In the genomic region with DNA sequence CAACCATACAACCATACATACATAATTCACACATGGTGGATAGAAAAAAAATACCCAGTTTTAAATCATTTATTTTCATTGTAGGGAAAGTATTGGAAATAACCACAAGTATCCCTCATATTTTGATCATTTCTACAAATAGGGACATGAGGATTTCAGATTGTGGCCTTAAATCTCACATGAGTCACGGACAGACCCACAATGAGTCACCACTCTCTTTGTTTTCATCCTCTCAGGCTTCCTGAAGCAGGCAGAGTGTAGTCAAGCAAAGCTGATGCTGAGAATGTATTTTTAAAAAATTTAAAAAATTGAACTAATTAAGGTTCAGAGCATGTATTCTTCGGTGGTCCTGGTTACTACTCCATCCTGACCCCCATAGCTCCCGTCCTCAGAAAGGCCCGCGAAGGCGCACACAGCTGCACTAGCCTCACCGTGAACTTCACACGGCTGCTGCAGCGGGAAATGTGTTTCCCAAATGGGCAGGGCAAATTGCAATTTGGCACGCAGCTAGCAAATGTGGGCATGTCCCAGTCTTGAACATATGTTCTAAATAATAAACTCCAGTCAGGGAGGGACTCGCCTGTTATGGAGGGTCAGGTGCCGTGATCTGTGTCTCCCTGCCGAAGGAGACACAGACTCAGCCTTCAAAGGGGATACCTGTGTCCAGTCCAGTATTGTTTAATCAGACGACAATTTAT, we compare ENCODE assay signal across 14 mouse cellular contexts.
A peak's percentile ranks its signal among the peaks of the same experiment; 100 is the strongest.
DNase-seq lines count a peak whose midpoint lies in the region; ATAC-seq and TF ChIP-seq lines count a peak whose summit lies in the region.
"Had no signal": no experiment of that assay in that cellular context is flagged by ENCODE, and none has a peak within 500 bp of the region (broad histone marks: within the 10 kb centered on the region; RNA-seq: fewer than 3 reads in every experiment).

No protein-coding gene starts in this region.

- H3K4me1 ChIP-seq in limb, embryonic 14.5 days (ENCODE audit: control insufficient read depth, insufficient read depth, low read length): 0 out of 2 replicates have a peak, but pooled peaks cover 5% of the 10 kb centered on the region
- H3K4me1 ChIP-seq: lung, embryonic 15.5 days had no signal

- no peak for TF ChIP-seq CTCF in brain, embryonic 14.5 days (IDR thresholded peaks at IDR 0.05; ENCODE audit: borderline replicate concordance, extremely low read depth, insufficient read depth, insufficient read length)

- H3K27me3 ChIP-seq in limb, embryonic 14.5 days (ENCODE audit: control insufficient read depth, insufficient read depth, low read length): no peaks in the 10 kb centered on the region
- H3K27me3 ChIP-seq: heart, embryonic 15.5 days; lung, embryonic 15.5 days had no signal

- H3K27ac ChIP-seq in limb, embryonic 14.5 days (replicated peaks; ENCODE audit: low read depth, low read length): no peak overlapping the region
- H3K27ac ChIP-seq: heart, embryonic 15.5 days; lung, embryonic 15.5 days had no signal

- no peak overlapping the region for H3K4me3 ChIP-seq in limb, embryonic 14.5 days (replicated peaks; ENCODE audit: low read length)
- H3K4me3 ChIP-seq: heart, embryonic 15.5 days; lung, embryonic 15.5 days had no signal

- H3K9ac ChIP-seq in limb, embryonic 14.5 days (ENCODE audit: low read depth, low read length, severe bottlenecking): no peak overlapping the region
- H3K9ac ChIP-seq: heart, embryonic 15.5 days; lung, embryonic 15.5 days had no signal

- no peak for ATAC-seq in cerebellum, adult (ENCODE audit: insufficient number of reproducible peaks, low FRiP score, low TSS enrichment)
- peak; percentile 65; the same call in 1 of the 2 replicates for ATAC-seq in limb, embryonic 14.5 days (ENCODE audit: low FRiP score, low read depth)
- ATAC-seq: hindbrain, embryonic 16.5 days had no signal

- peaks cover 15% of the 10 kb centered on the region for H3K36me3 ChIP-seq in limb, embryonic 14.5 days (ENCODE audit: control insufficient read depth, insufficient read depth, low read length)
- H3K36me3 ChIP-seq: heart, embryonic 15.5 days; lung, embryonic 15.5 days had no signal

- intact Hi-C loops in heart, postnatal 10 days (cut with DNase I): no loop called here

- no peaks in the 10 kb centered on the region for H3K9me3 ChIP-seq in limb, embryonic 14.5 days (ENCODE audit: control insufficient read depth, low read length)
- H3K9me3 ChIP-seq: heart, embryonic 15.5 days; lung, embryonic 15.5 days had no signal

- peak; percentile 21 to 44 for DNase-seq in cerebellum, postnatal 10 days
- DNase-seq in 3T3-L1 (ENCODE audit: low read depth, low spot score): peak; percentile 87
- DNase-seq in brain, embryonic 14.5 days (ENCODE audit: low read depth): peak; percentile 53
- peak; percentile 56 for DNase-seq in limb, embryonic 14.5 days (ENCODE audit: low spot score)
- DNase-seq in heart, postnatal 10 days: no peak
- no peak for DNase-seq in thymus, postnatal 36 days
- DNase-seq in lung, postnatal 25 days (ENCODE audit: low spot score): no peak
- DNase-seq: cerebellum, adult 2 months; layer of hippocampus, adult 9-11 months had no signal

- no peak overlapping the region for H3K4me2 ChIP-seq in limb, embryonic 14.5 days (replicated peaks; ENCODE audit: low read depth, low read length, severe bottlenecking)
- H3K4me2 ChIP-seq: heart, embryonic 15.5 days; lung, embryonic 15.5 days; midbrain, embryonic 11.5 days had no signal

- 46% methylated on average over 14 of the region's 14 CpGs for WGBS in limb, embryonic 14.5 days

- no peak for TF ChIP-seq POLR2A in brain, embryonic 14.5 days (IDR thresholded peaks at IDR 0.05; ENCODE audit: borderline replicate concordance, extremely low read depth, insufficient read depth, insufficient read length, poor library complexity, severe bottlenecking)
- no peak for TF ChIP-seq POLR2A in limb, embryonic 14.5 days (IDR thresholded peaks at IDR 0.05; ENCODE audit: borderline replicate concordance, extremely low read depth, insufficient read depth, insufficient read length)

Comparison
In these comparisons a context has a peak if more than half of its experiments do, and no peak if none do; other contexts are left out.
1. DNase-seq: peak in cerebellum, postnatal 10 days (2 of 2), 3T3-L1 (single experiment), brain, embryonic 14.5 days (single experiment) and limb, embryonic 14.5 days (single experiment); none in heart, postnatal 10 days (0 of 2), thymus, postnatal 36 days (0 of 2) and lung, postnatal 25 days (single experiment).